In genomic region chr16:45973959-45974686, GRCm38 (mm10) we compare ENCODE assay signal across 9 mouse cellular contexts. TPM values are rescaled to one million over a fixed set of nuclear protein-coding genes. Genes with fewer than 3 reads are reported as not detected.
DNase-seq lines count a peak whose midpoint lies in the region; ATAC-seq and TF ChIP-seq lines count a peak whose summit lies in the region.
"Had no signal": no experiment of that assay in that cellular context is flagged by ENCODE, and none has a peak within 500 bp of the region (broad histone marks: within the 10 kb centered on the region; RNA-seq: fewer than 3 reads in every experiment).

No protein-coding gene starts in this region.

- H3K4me3 ChIP-seq in liver, postnatal 0 days (ENCODE audit: low read depth, low read length), result no peak overlapping the region
- no peak overlapping the region for H3K4me3 ChIP-seq in liver, embryonic 11.5 days (ENCODE audit: low read depth, low read length)
- H3K4me3 ChIP-seq in forebrain, embryonic 15.5 days, result no peak overlapping the region
- H3K4me3 ChIP-seq in midbrain, embryonic 11.5 days (ENCODE audit: low read depth, low read length), result no peak overlapping the region

- no peak for DNase-seq in liver, postnatal 0 days
- no peak for DNase-seq in liver, embryonic 11.5 days (ENCODE audit: low spot score)
- peak; percentile 20 for DNase-seq in cerebellum, adult 11 months
- peak; percentile 60 for DNase-seq in retina, postnatal 7 days (ENCODE audit: low read depth, low spot score)
- DNase-seq in spleen, postnatal 14 days (ENCODE audit: low spot score in 2 of 2), result no peak
- DNase-seq in heart, postnatal 25 days (ENCODE audit: low spot score), result no peak
- no peak for DNase-seq in midbrain, embryonic 11.5 days (ENCODE audit: low spot score, missing footprints)
- DNase-seq: heart, postnatal 10 days had no signal

- ATAC-seq in liver, postnatal 0 days, result no peak
- no peak; the same call in 1 of the 2 replicates for ATAC-seq in liver, embryonic 11.5 days (replicated peaks; ENCODE audit: low FRiP score)
- peak; percentile 64 for ATAC-seq in forebrain, embryonic 15.5 days (replicated peaks)
- no peak for ATAC-seq in midbrain, embryonic 11.5 days (ENCODE audit: low FRiP score)

- H3K4me1 ChIP-seq in liver, postnatal 0 days (ENCODE audit: insufficient read depth), result no peaks in the 10 kb centered on the region
- no peaks in the 10 kb centered on the region for H3K4me1 ChIP-seq in liver, embryonic 11.5 days (replicated peaks; ENCODE audit: control insufficient read depth, insufficient read depth, low read length)
- no peaks in the 10 kb centered on the region for H3K4me1 ChIP-seq in forebrain, embryonic 15.5 days
- no peaks in the 10 kb centered on the region for H3K4me1 ChIP-seq in midbrain, embryonic 11.5 days (ENCODE audit: control insufficient read depth, insufficient read depth, low read length)

- H3K27me3 ChIP-seq in liver, postnatal 0 days (ENCODE audit: insufficient read depth, low read length), result no peaks in the 10 kb centered on the region
- H3K27me3 ChIP-seq in liver, embryonic 11.5 days (replicated peaks; ENCODE audit: control insufficient read depth, insufficient read depth, low read length), result no peaks in the 10 kb centered on the region
- H3K27me3 ChIP-seq in forebrain, embryonic 15.5 days, result no peaks in the 10 kb centered on the region
- no peaks in the 10 kb centered on the region for H3K27me3 ChIP-seq in midbrain, embryonic 11.5 days (ENCODE audit: control insufficient read depth, insufficient read depth, low read length)

- peaks cover 2% of the 10 kb centered on the region for H3K36me3 ChIP-seq in liver, postnatal 0 days (replicated peaks; ENCODE audit: insufficient read depth, low read length)
- H3K36me3 ChIP-seq in liver, embryonic 11.5 days (ENCODE audit: control insufficient read depth, insufficient read depth, low read length), result no peaks in the 10 kb centered on the region
- H3K36me3 ChIP-seq in forebrain, embryonic 15.5 days, result 0 out of 2 replicates have a peak, but pooled peaks cover 2% of the 10 kb centered on the region
- no peaks in the 10 kb centered on the region for H3K36me3 ChIP-seq in midbrain, embryonic 11.5 days (ENCODE audit: control insufficient read depth, insufficient read depth, low read length)

- H3K27ac ChIP-seq in liver, postnatal 0 days (ENCODE audit: low read depth), result no peak overlapping the region
- no peak overlapping the region for H3K27ac ChIP-seq in liver, embryonic 11.5 days (ENCODE audit: low read depth, low read length)
- H3K27ac ChIP-seq in forebrain, embryonic 15.5 days (replicated peaks), result no peak overlapping the region
- no peak overlapping the region for H3K27ac ChIP-seq in midbrain, embryonic 11.5 days (ENCODE audit: low read depth, low read length)

- 58% methylated on average over 9 of the region's 9 CpGs for WGBS in liver, postnatal 0 days (ENCODE audit: insufficient replicate concordance)
- 53% methylated on average over 9 of the region's 9 CpGs for WGBS in liver, embryonic 11.5 days
- WGBS in forebrain, embryonic 15.5 days, result 59% methylated on average over 9 of the region's 9 CpGs
- WGBS in midbrain, embryonic 11.5 days, result 62% methylated on average over 9 of the region's 9 CpGs

- intact Hi-C loops in heart, postnatal 25 days (cut with DNase I), result loop anchor here (2.0 to 5.0 kb wide), 2 partner anchors 48 to 73 kb away; no protein-coding TSS in a partner anchor

- H3K9me3 ChIP-seq in liver, postnatal 0 days (ENCODE audit: low read length), result no peaks in the 10 kb centered on the region
- H3K9me3 ChIP-seq in liver, embryonic 11.5 days (ENCODE audit: control insufficient read depth, low read length), result no peaks in the 10 kb centered on the region
- H3K9me3 ChIP-seq in forebrain, embryonic 15.5 days, result no peaks in the 10 kb centered on the region
- no peaks in the 10 kb centered on the region for H3K9me3 ChIP-seq in midbrain, embryonic 11.5 days (ENCODE audit: control insufficient read depth, low read length)

- H3K4me2 ChIP-seq in liver, postnatal 0 days (ENCODE audit: low read depth, low read length), result no peak overlapping the region
- no peak overlapping the region for H3K4me2 ChIP-seq in liver, embryonic 11.5 days
- no peak overlapping the region for H3K4me2 ChIP-seq in forebrain, embryonic 15.5 days (replicated peaks)
- no peak overlapping the region for H3K4me2 ChIP-seq in midbrain, embryonic 11.5 days

- peak; percentile 52 for TF ChIP-seq CTCF in liver, postnatal 0 days (IDR thresholded peaks at IDR 0.05; ENCODE audit: low read depth)

- H3K9ac ChIP-seq in liver, postnatal 0 days (replicated peaks), result no peak overlapping the region
- no peak overlapping the region for H3K9ac ChIP-seq in liver, embryonic 11.5 days (ENCODE audit: low read depth, low read length)
- no peak overlapping the region for H3K9ac ChIP-seq in forebrain, embryonic 15.5 days (replicated peaks)
- H3K9ac ChIP-seq in midbrain, embryonic 11.5 days (ENCODE audit: low read length), result no peak overlapping the region

- no peak for TF ChIP-seq EP300 in liver, postnatal 0 days (IDR thresholded peaks at IDR 0.05; ENCODE audit: low read depth)

RNA-seq across cellular contexts. Expression of gene Phldb2, which starts 20.7 kb away (rescaled TPM):
- polyA plus RNA-seq in liver, postnatal 0 days (2015; fragmentation: Nextera tagmentation; extraction: Ambion mirVana), result 7.4 and 9.8 TPM in 2 replicates
- 24.3 and 25.9 TPM in 2 replicates for polyA plus RNA-seq in liver, embryonic 11.5 days (2014; fragmentation: Nextera tagmentation; extraction: Ambion mirVana)
- 7.2 and 7.8 TPM in 2 replicates for polyA plus RNA-seq in forebrain, embryonic 15.5 days (2015; fragmentation: Nextera tagmentation; extraction: Ambion mirVana)
- 10 to 100 TPM; 16.4 to 17.3 TPM for total RNA-seq in heart, postnatal 25 days (2021)
- 28.2 and 29.0 TPM in 2 replicates for polyA plus RNA-seq in midbrain, embryonic 11.5 days (2014; fragmentation: Nextera tagmentation; extraction: Ambion mirVana)

RNA-seq across cellular contexts. Expression of gene Plcxd2, which starts 35.9 kb away (rescaled TPM):
- 5.8 and 6.6 TPM in 2 replicates for polyA plus RNA-seq in liver, postnatal 0 days (2015; fragmentation: Nextera tagmentation; extraction: Ambion mirVana)
- 3.5 and 3.8 TPM in 2 replicates for polyA plus RNA-seq in liver, embryonic 11.5 days (2014; fragmentation: Nextera tagmentation; extraction: Ambion mirVana)
- 14.1 and 14.4 TPM in 2 replicates for polyA plus RNA-seq in forebrain, embryonic 15.5 days (2015; fragmentation: Nextera tagmentation; extraction: Ambion mirVana)
- under 1 TPM; 0.16 to 0.20 TPM for total RNA-seq in heart, postnatal 25 days (2021)
- polyA plus RNA-seq in midbrain, embryonic 11.5 days (2014; fragmentation: Nextera tagmentation; extraction: Ambion mirVana), result 3.1 and 3.4 TPM in 2 replicates

Comparison
In these comparisons a context has a peak if more than half of its experiments do, and no peak if none do; other contexts are left out.
1. DNase-seq: peak in cerebellum, adult 11 months (single experiment) and retina, postnatal 7 days (single experiment); none in liver, postnatal 0 days (single experiment), liver, embryonic 11.5 days (single experiment), spleen, postnatal 14 days (0 of 2), heart, postnatal 25 days (single experiment) and midbrain, embryonic 11.5 days (single experiment).